Mouse (Mus musculus) thymus, adult 2 months (tissue): ENCODE results near the gene Tubb4b.

Source experiments
- CTCF ChIP-seq: fragments of 200-500 bp; IDR thresholded peaks from 2 replicates; pipeline ENCODE4 v1.5.1; 2012; ENCODE audit warnings: mild to moderate bottlenecking, control low read depth, low read length, moderate library complexity, borderline replicate concordance; ENCODE audit not compliant: control insufficient read depth, poor library complexity, insufficient read depth; ENCODE audit errors: extremely low read depth
- POLR2A ChIP-seq: fragments of 200-500 bp; IDR thresholded peaks from 2 replicates; pipeline ENCODE4 v1.6.1; 2012; ENCODE audit warnings: mild to moderate bottlenecking, low read length, control low read depth, moderate library complexity; ENCODE audit not compliant: control insufficient read depth, poor library complexity, insufficient read depth; ENCODE audit errors: extremely low read depth

DNA sequence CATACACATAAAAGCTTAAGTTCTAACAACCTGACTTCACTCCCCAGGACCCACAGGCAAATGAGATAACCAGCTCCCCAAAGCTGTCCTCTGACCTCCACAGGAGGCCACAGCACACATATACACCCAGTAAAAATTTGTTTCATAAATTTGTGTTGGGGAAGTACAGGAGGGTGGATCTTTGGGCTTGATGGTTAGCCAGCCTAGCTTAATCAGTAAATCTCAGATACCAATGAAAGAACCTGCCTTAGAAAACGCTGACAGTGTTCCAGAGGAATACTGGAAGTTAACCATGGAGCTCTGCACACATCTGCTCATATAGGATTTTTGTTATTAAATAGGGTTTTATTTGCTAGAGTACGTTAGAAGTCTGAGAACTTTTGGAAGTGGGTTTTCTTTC, 6.8 kb downstream of the Tubb4b start:
- TF ChIP-seq POLR2A = no peak
- TF ChIP-seq CTCF = no peak
